Mouse (Mus musculus): ENCODE results near the gene Acox1. TPM values are rescaled to one million over a fixed set of nuclear protein-coding genes. Genes with fewer than 3 reads are reported as not detected.

Acox1 gene
- total and polyA plus RNA-seq, 3 experiments = 16.1 to 16.8 TPM; not detected in 1

- H3K36me3 ChIP-seq (ENCODE audit: control insufficient read depth in 1 of 2, insufficient read depth in 2 of 2, low read length in 2 of 2) = no peaks in the 10 kb centered on the region
- no peaks in the 10 kb centered on the region for H3K27me3 ChIP-seq (ENCODE audit: control insufficient read depth in 1 of 2, insufficient read depth in 2 of 2, low read length in 2 of 2)
- H3K9ac ChIP-seq (ENCODE audit: control insufficient read depth, low read depth, low read length, poor library complexity, severe bottlenecking) = no peak overlapping the region
- no peak for TF ChIP-seq NRF1 (IDR thresholded peaks at IDR 0.05; ENCODE audit: insufficient read depth, low read depth, low read length, poor library complexity, severe bottlenecking)
- TF ChIP-seq POLR2AphosphoS2 (IDR thresholded peaks at IDR 0.05; ENCODE audit: low read length) = no peak
- TF ChIP-seq SIN3A (IDR thresholded peaks at IDR 0.05; ENCODE audit: low read length) = no peak
- TF ChIP-seq POLR2AphosphoS5 (IDR thresholded peaks at IDR 0.05; ENCODE audit: borderline replicate concordance, low read depth, low read length) = no peak
- TF ChIP-seq ZNF384 (IDR thresholded peaks at IDR 0.05; ENCODE audit: low read depth, low read length) = no peak
- no peak for TF ChIP-seq KAT2A (conservative IDR thresholded peaks at IDR 0.05; ENCODE audit: low read depth, low read length)
- no peak for TF ChIP-seq HCFC1 (IDR thresholded peaks at IDR 0.05; ENCODE audit: low read depth, low read length)
- no peak for TF ChIP-seq MAFK (IDR thresholded peaks at IDR 0.05; ENCODE audit: borderline replicate concordance, low read depth, low read length)
- no peak for TF ChIP-seq POLR2A (IDR thresholded peaks at IDR 0.05; ENCODE audit: control insufficient read depth in 1 of 2, insufficient read depth in 1 of 2, low read depth in 1 of 2, low read length in 2 of 2, poor library complexity in 1 of 2)
- no peak for DNase-seq (ENCODE audit: low read depth, low spot score)
- H3K9me3 ChIP-seq (replicated peaks; ENCODE audit: insufficient read depth, low read length) = no peaks in the 10 kb centered on the region
- peaks cover 0 to 13% of the 10 kb centered on the region in 2 experiments; a peak in 1 of 4 replicates for H3K4me1 ChIP-seq (ENCODE audit: control insufficient read depth in 1 of 2, insufficient read depth in 2 of 2, low read length in 2 of 2)
- H3K79me2 ChIP-seq (ENCODE audit: control insufficient read depth, insufficient read depth, low read length, poor library complexity) = no peaks in the 10 kb centered on the region
- H3K4me3 ChIP-seq (ENCODE audit: control insufficient read depth in 1 of 2, insufficient read depth in 1 of 2, low read depth in 2 of 2, low read length in 2 of 2) = no peak overlapping the region
- no peak overlapping the region for H3K27ac ChIP-seq (ENCODE audit: control insufficient read depth, low read depth, low read length)
Measured at GRCm38 (mm10) chr11:116216549-116216948, 17.7 kb upstream of the Acox1 start.

GRCm38 (mm10) chr11:116215991-116216390 is 17.1 kb upstream of the Acox1 start:
- no peak for DNase-seq (ENCODE audit: low read depth, low spot score)
- Histone ChIP-seq H3K9ac (ENCODE audit: control insufficient read depth, low read depth, low read length, poor library complexity, severe bottlenecking) (no peak overlapping the region), H3K27me3 (ENCODE audit: control insufficient read depth in 1 of 2, insufficient read depth in 2 of 2, low read length in 2 of 2) (no peaks in the 10 kb centered on the region), H3K27ac (ENCODE audit: control insufficient read depth, low read depth, low read length) (no peak overlapping the region), H3K4me3 (ENCODE audit: control insufficient read depth in 1 of 2, insufficient read depth in 1 of 2, low read depth in 2 of 2, low read length in 2 of 2) (no peak overlapping the region), H3K4me1 (ENCODE audit: control insufficient read depth in 1 of 2, insufficient read depth in 2 of 2, low read length in 2 of 2) (peaks cover 0 to 13% of the 10 kb centered on the region in 2 experiments; a peak in 1 of 4 replicates), H3K9me3 (replicated peaks; ENCODE audit: insufficient read depth, low read length) (no peaks in the 10 kb centered on the region), H3K79me2 (ENCODE audit: control insufficient read depth, insufficient read depth, low read length, poor library complexity) (no peaks in the 10 kb centered on the region), H3K36me3 (ENCODE audit: control insufficient read depth in 1 of 2, insufficient read depth in 2 of 2, low read length in 2 of 2) (no peaks in the 10 kb centered on the region)
- TF ChIP-seq MXI1 (IDR thresholded peaks at IDR 0.05; ENCODE audit: low read depth, low read length) (no peak), TCF12 (IDR thresholded peaks at IDR 0.05; ENCODE audit: low read depth, low read length) (no peak), MAX (IDR thresholded peaks at IDR 0.05; ENCODE audit: low read length) (no peak), SIN3A (IDR thresholded peaks at IDR 0.05; ENCODE audit: low read length) (no peak), MAZ (IDR thresholded peaks at IDR 0.05; ENCODE audit: low read depth, low read length) (no peak), MYC (IDR thresholded peaks at IDR 0.05; ENCODE audit: low read depth, low read length) (no peak), BHLHE40 (IDR thresholded peaks at IDR 0.05; ENCODE audit: borderline replicate concordance, low read depth, low read length) (no peak), USF2 (IDR thresholded peaks at IDR 0.05; ENCODE audit: borderline replicate concordance in 1 of 2, insufficient read depth in 1 of 2, low read depth in 1 of 2, low read length in 2 of 2) (no peak), ETS1 (IDR thresholded peaks at IDR 0.05; ENCODE audit: low read depth, low read length) (no peak), MEF2A (IDR thresholded peaks at IDR 0.05; ENCODE audit: extremely low read depth, insufficient replicate concordance, low read depth, low read length, poor library complexity, severe bottlenecking) (no peak), GABPA (IDR thresholded peaks at IDR 0.05; ENCODE audit: low read depth, low read length) (no peak), E2F4 (IDR thresholded peaks at IDR 0.05; ENCODE audit: borderline replicate concordance, low read depth, low read length) (no peak), POLR2AphosphoS5 (IDR thresholded peaks at IDR 0.05; ENCODE audit: borderline replicate concordance, low read depth, low read length) (no peak), NELFE (IDR thresholded peaks at IDR 0.05; ENCODE audit: low read depth, low read length) (no peak), ZC3H11A (IDR thresholded peaks at IDR 0.05; ENCODE audit: low read depth, low read length) (no peak), KAT2A (conservative IDR thresholded peaks at IDR 0.05; ENCODE audit: low read depth, low read length) (no peak)
